Mouse (Mus musculus) brain, embryonic 14.5 days (tissue): ENCODE data around the gene Bub1.

Experiments
- CTCF ChIP-seq: fragments of 200-500 bp; IDR thresholded peaks from 2 replicates; pipeline ENCODE4 v1.5.1; 2012; ENCODE audit warnings: inconsistent platforms, mild to moderate bottlenecking, moderate library complexity, borderline replicate concordance; ENCODE audit not compliant: insufficient read depth, insufficient read length; ENCODE audit errors: extremely low read depth
- POLR2A ChIP-seq: fragments of 200-500 bp; IDR thresholded peaks from 2 replicates; pipeline ENCODE4 v1.6.1; 2012; ENCODE audit warnings: mild to moderate bottlenecking, inconsistent platforms, borderline replicate concordance; ENCODE audit not compliant: poor library complexity, insufficient read depth, insufficient read length, severe bottlenecking; ENCODE audit errors: extremely low read depth

DNA sequence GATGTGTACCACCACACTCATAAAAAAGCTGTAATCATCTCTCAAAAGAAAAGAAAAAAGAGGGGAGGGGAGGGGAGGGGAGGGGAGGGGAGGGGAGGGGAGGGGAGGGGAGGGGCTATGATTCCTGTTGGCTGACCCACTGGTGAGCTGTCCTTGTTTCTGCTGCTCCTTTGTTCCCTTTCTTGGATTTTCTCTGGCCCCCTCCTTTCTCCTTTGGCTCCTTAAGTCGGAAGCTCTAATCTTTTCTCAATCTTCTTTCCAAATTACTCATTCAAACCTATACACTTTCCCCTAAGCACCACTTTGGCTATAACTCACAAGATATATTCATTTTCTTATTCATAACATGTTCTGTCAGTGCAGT, 57.1 kb downstream of the Bub1 start:
- TF ChIP-seq CTCF: no peak
- no peak for TF ChIP-seq POLR2A
